In the genomic region with DNA sequence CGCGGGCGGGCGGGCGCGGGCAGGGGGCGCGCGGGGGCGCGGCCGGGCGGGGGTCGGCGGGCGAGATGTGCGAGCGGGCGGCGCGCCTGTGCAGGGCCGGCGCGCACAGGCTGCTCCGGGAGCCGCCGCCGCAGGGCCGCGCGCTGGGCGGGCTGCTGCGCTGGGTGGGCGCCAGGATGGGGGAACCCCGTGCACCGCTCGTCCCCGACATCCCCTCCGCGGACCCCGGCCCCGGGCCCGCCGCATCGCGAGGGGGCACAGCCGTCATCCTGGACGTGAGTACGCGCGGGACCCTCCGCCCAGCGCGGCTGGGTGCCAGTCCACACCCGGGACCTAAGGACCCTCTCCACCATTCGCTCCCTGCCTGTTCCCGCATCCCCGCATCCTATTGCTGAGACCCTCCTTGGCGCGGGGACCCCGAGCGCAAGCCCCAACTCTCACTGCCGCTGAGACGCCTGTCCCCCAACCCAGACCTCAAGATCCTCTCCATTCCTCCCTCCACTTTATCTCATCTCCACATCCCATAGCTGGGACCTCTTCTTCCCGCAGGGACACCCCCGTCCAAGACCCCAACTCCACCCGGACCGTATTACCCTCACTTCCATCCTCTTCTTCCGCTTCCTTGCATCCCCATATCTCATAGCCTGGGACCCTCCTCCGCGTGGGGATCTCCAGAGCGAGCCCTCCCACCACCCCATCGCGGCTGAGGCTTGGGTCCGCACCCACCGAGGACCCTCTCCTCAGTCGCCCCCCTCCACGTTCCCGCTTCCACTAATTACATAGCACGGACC, we compare ENCODE assay signal across 8 mouse cellular contexts. TPM values are rescaled to one million over a fixed set of nuclear protein-coding genes. Genes with fewer than 3 reads are reported as not detected.
A peak's percentile ranks its signal among the peaks of the same experiment; 100 is the strongest.
DNase-seq lines count a peak whose midpoint lies in the region; ATAC-seq lines count a peak whose summit lies in the region.

No protein-coding gene starts in this region.

- peak; percentile 59 for DNase-seq in adrenal gland, postnatal 14 days
- no peak for DNase-seq in adrenal gland, adult 8-10 months
- DNase-seq in liver, embryonic 11.5 days (ENCODE audit: low spot score) = peak; percentile 59
- no peak for DNase-seq in spleen, postnatal 36 days (ENCODE audit: low spot score in 2 of 2)

- peaks cover 31% of the 10 kb centered on the region for H3K36me3 ChIP-seq in megakaryocyte, embryonic 14.5 days (replicated peaks; ENCODE audit: low read length)
- H3K36me3 ChIP-seq in liver, embryonic 11.5 days (ENCODE audit: control insufficient read depth, insufficient read depth, low read length) = no peaks in the 10 kb centered on the region
- no peaks in the 10 kb centered on the region for H3K36me3 ChIP-seq in stomach, embryonic 16.5 days (ENCODE audit: control insufficient read depth, insufficient read depth, low read length)

- H3K27ac ChIP-seq in liver, embryonic 11.5 days (ENCODE audit: low read depth, low read length) = no peak overlapping the region
- H3K27ac ChIP-seq in stomach, embryonic 16.5 days (ENCODE audit: low read length) = no peak overlapping the region

- H3K9me3 ChIP-seq in megakaryocyte, embryonic 14.5 days = no peaks in the 10 kb centered on the region
- H3K9me3 ChIP-seq in liver, embryonic 11.5 days (ENCODE audit: control insufficient read depth, low read length) = no peaks in the 10 kb centered on the region
- H3K9me3 ChIP-seq in stomach, embryonic 16.5 days (replicated peaks; ENCODE audit: control insufficient read depth, low read length) = no peaks in the 10 kb centered on the region

- 0 out of 2 replicates have a peak overlapping the region, but pooled peaks have one; percentile 22 for H3K9ac ChIP-seq in liver, embryonic 11.5 days (ENCODE audit: low read depth, low read length)
- H3K9ac ChIP-seq in stomach, embryonic 16.5 days (ENCODE audit: low read length) = peak overlapping the region; percentile 78

- ATAC-seq in megakaryocyte, adult 5-6 weeks (ENCODE audit: poor library complexity, severe bottlenecking) = no peak
- ATAC-seq in liver, embryonic 11.5 days (replicated peaks; ENCODE audit: low FRiP score) = 0 out of 2 replicates have a peak, but pooled peaks have one; percentile 4
- ATAC-seq in stomach, embryonic 16.5 days (ENCODE audit: insufficient read depth, low FRiP score) = no peak
- no peak for ATAC-seq in inflammation-experienced regulatory T-cells, adult 6 months

- H3K4me2 ChIP-seq in liver, embryonic 11.5 days = peak overlapping the region; percentile 84
- peak overlapping the region; percentile 100 for H3K4me2 ChIP-seq in stomach, embryonic 16.5 days (ENCODE audit: low read depth, low read length)

- peaks cover 92% of the 10 kb centered on the region for H3K27me3 ChIP-seq in megakaryocyte, embryonic 14.5 days (replicated peaks)
- H3K27me3 ChIP-seq in liver, embryonic 11.5 days (replicated peaks; ENCODE audit: control insufficient read depth, insufficient read depth, low read length) = peaks cover 49% of the 10 kb centered on the region
- peaks cover 16% of the 10 kb centered on the region for H3K27me3 ChIP-seq in stomach, embryonic 16.5 days (ENCODE audit: control insufficient read depth, insufficient read depth, low read length)

- 3% methylated on average over 47 of the region's 80 CpGs for WGBS in liver, embryonic 11.5 days
- 1% methylated on average over 53 of the region's 80 CpGs for WGBS in stomach, embryonic 16.5 days

- peak overlapping the region; percentile 87 for H3K4me3 ChIP-seq in megakaryocyte, embryonic 14.5 days (replicated peaks)
- H3K4me3 ChIP-seq in liver, embryonic 11.5 days (ENCODE audit: low read depth, low read length) = peak overlapping the region; percentile 58
- peak overlapping the region; percentile 65 for H3K4me3 ChIP-seq in stomach, embryonic 16.5 days (replicated peaks; ENCODE audit: low read length)

- H3K4me1 ChIP-seq in megakaryocyte, embryonic 14.5 days = peaks cover 20% of the 10 kb centered on the region
- H3K4me1 ChIP-seq in liver, embryonic 11.5 days (replicated peaks; ENCODE audit: control insufficient read depth, insufficient read depth, low read length) = no peaks in the 10 kb centered on the region
- peaks cover 5% of the 10 kb centered on the region for H3K4me1 ChIP-seq in stomach, embryonic 16.5 days (ENCODE audit: control insufficient read depth, insufficient read depth, low read length)

RNA-seq across cellular contexts. Expression of gene Necab2, which starts 0.7 kb away (rescaled TPM):
- total RNA-seq in adrenal gland, postnatal 14 days (2021) = 10.4 and 10.6 TPM in 2 replicates
- total RNA-seq in adrenal gland, adult 8-10 months (2022) = 10 to 100 TPM in 3 of 4 experiments, 1 to 10 TPM in 1; 9.9 to 13.7 (median 11.9) TPM
- polyA plus RNA-seq in megakaryocyte, embryonic 14.5 days (2012; ENCODE audit: insufficient read depth, low replicate concordance) = not detected in 2 replicates
- total RNA-seq in megakaryocyte, adult 5-6 weeks (2015) = not detected in 2 replicates
- total RNA-seq in megakaryocyte, adult 5-6 weeks (2017) = not detected in 2 replicates
- polyA plus RNA-seq in liver, embryonic 11.5 days (2014; fragmentation: Nextera tagmentation; extraction: Ambion mirVana) = 0.95 and 1.1 TPM in 2 replicates
- polyA plus RNA-seq in stomach, embryonic 16.5 days (2015; fragmentation: Nextera tagmentation; extraction: Ambion mirVana) = 0.74 and 1.5 TPM in 2 replicates
- not detected for polyA plus RNA-seq in inflammation-experienced regulatory T-cells, adult 6 months (2017; shearing (Covaris generic))

RNA-seq across cellular contexts. Expression of gene Osgin1, which starts 13.3 kb away (rescaled TPM):
- total RNA-seq in adrenal gland, postnatal 14 days (2021) = 52.9 and 69.1 TPM in 2 replicates
- 100 to 1,000 TPM in 3 of 4 experiments, 10 to 100 TPM in 1; 77.7 to 149 (median 123) TPM for total RNA-seq in adrenal gland, adult 8-10 months (2022)
- polyA plus RNA-seq in megakaryocyte, embryonic 14.5 days (2012; ENCODE audit: insufficient read depth, low replicate concordance) = 6.3 and 11.2 TPM in 2 replicates
- total RNA-seq in megakaryocyte, adult 5-6 weeks (2015) = 6.1 and 6.4 TPM in 2 replicates
- total RNA-seq in megakaryocyte, adult 5-6 weeks (2017) = 2.5 and 5.7 TPM in 2 replicates
- polyA plus RNA-seq in liver, embryonic 11.5 days (2014; fragmentation: Nextera tagmentation; extraction: Ambion mirVana) = 15.6 and 17.9 TPM in 2 replicates
- polyA plus RNA-seq in stomach, embryonic 16.5 days (2015; fragmentation: Nextera tagmentation; extraction: Ambion mirVana) = 10.2 and 11.0 TPM in 2 replicates
- polyA plus RNA-seq in inflammation-experienced regulatory T-cells, adult 6 months (2017; shearing (Covaris generic)) = 10 to 100 TPM; 15.6 to 28.0 (median 24.5) TPM

RNA-seq across cellular contexts. Expression of gene Mlycd, which starts 52.5 kb away (rescaled TPM):
- 58.0 and 66.5 TPM in 2 replicates for total RNA-seq in adrenal gland, postnatal 14 days (2021)
- total RNA-seq in adrenal gland, adult 8-10 months (2022) = 10 to 100 TPM; 46.6 to 60.5 (median 54.6) TPM
- polyA plus RNA-seq in megakaryocyte, embryonic 14.5 days (2012; ENCODE audit: insufficient read depth, low replicate concordance) = 25.3 and 39.1 TPM in 2 replicates
- 5.4 and 6.5 TPM in 2 replicates for total RNA-seq in megakaryocyte, adult 5-6 weeks (2015)
- 5.7 and 7.5 TPM in 2 replicates for total RNA-seq in megakaryocyte, adult 5-6 weeks (2017)
- polyA plus RNA-seq in liver, embryonic 11.5 days (2014; fragmentation: Nextera tagmentation; extraction: Ambion mirVana) = 13.7 and 15.0 TPM in 2 replicates
- polyA plus RNA-seq in stomach, embryonic 16.5 days (2015; fragmentation: Nextera tagmentation; extraction: Ambion mirVana) = 12.5 and 13.5 TPM in 2 replicates
- polyA plus RNA-seq in inflammation-experienced regulatory T-cells, adult 6 months (2017; shearing (Covaris generic)) = 1 to 10 TPM; 2.6 to 7.3 (median 7.1) TPM

RNA-seq across cellular contexts. Expression of gene Slc38a8, which starts 54.3 kb away (rescaled TPM):
- 0.34 TPM in 1 of 2 replicates, not detected in the other for total RNA-seq in adrenal gland, postnatal 14 days (2021)
- under 1 TPM in 2 of 4 experiments, not detected in 2; 0.13 to 0.17 TPM for total RNA-seq in adrenal gland, adult 8-10 months (2022)
- polyA plus RNA-seq in megakaryocyte, embryonic 14.5 days (2012; ENCODE audit: insufficient read depth, low replicate concordance) = not detected in 2 replicates
- not detected in 2 replicates for total RNA-seq in megakaryocyte, adult 5-6 weeks (2015)
- total RNA-seq in megakaryocyte, adult 5-6 weeks (2017) = not detected in 2 replicates
- not detected in 2 replicates for polyA plus RNA-seq in liver, embryonic 11.5 days (2014; fragmentation: Nextera tagmentation; extraction: Ambion mirVana)
- not detected in 2 replicates for polyA plus RNA-seq in stomach, embryonic 16.5 days (2015; fragmentation: Nextera tagmentation; extraction: Ambion mirVana)
- polyA plus RNA-seq in inflammation-experienced regulatory T-cells, adult 6 months (2017; shearing (Covaris generic)) = not detected

Comparison
In these comparisons a context has a peak if more than half of its experiments do, and no peak if none do; other contexts are left out.
1. DNase-seq: peak in adrenal gland, postnatal 14 days (single experiment) and liver, embryonic 11.5 days (single experiment); none in adrenal gland, adult 8-10 months (single experiment) and spleen, postnatal 36 days (0 of 2).
2. Peak in every context shown above with its lines, with median percentiles within 50 percentile points of each other: H3K4me3 ChIP-seq.